Mouse (Mus musculus) liver, embryonic 14.5 days (tissue): Measurements from ENCODE around the gene Gm49630. TPM values are rescaled to one million over a fixed set of nuclear protein-coding genes. Genes with fewer than 3 reads are reported as not detected.
"Not testable (repeated sequence)": the region's sequence is repeated elsewhere in the genome, so short reads cannot be mapped to it uniquely, and the experiment has no call there.

Source experiments
- ATAC-seq: fragments of 200-750 bp; cut with Nextera tagmentation; 2 replicates; pipeline ENCODE4 v1.8.0; 2017; ENCODE audit warnings: moderate number of reproducible peaks, mild to moderate bottlenecking, moderate library complexity; ENCODE audit not compliant: insufficient read depth
- DNase-seq, 3 experiments: peaks; one replicate each; pipeline ENCODE4 v3.0.0-alpha.2; 2012 to 2013; ENCODE audit warnings: low read depth in 3 of 3, low spot score in 3 of 3
- H3K27ac ChIP-seq: fragments of 300-500 bp; sonication (generic); 2 replicates; pipeline ENCODE4 v1.5.1; 2014; ENCODE audit warnings: moderate library complexity, mild to moderate bottlenecking, control low read depth, inconsistent platforms
- H3K27me3 ChIP-seq: fragments of 300-500 bp; sonication (generic); 2 replicates; pipeline ENCODE4 v1.6.1; 2014; ENCODE audit warnings: mild to moderate bottlenecking, low read length, moderate library complexity; ENCODE audit not compliant: control insufficient read depth, insufficient read depth
- H3K36me3 ChIP-seq: fragments of 300-500 bp; sonication (generic); replicated peaks from 2 replicates; pipeline ENCODE4 v1.6.1; 2014; ENCODE audit warnings: low read depth; ENCODE audit not compliant: control insufficient read depth, insufficient read depth
- H3K4me1 ChIP-seq, 2 experiments: fragments of 200-500 bp in 1 of 2; fragments of 300-500 bp in 1 of 2; sonication (generic) in 1 of 2; replicated peaks; 2 replicates each; pipeline ENCODE4 v1.6.1; 2012 to 2014; ENCODE audit warnings: antibody characterized with exemption in 1 of 2, inconsistent platforms in 1 of 2, low read length in 1 of 2; ENCODE audit not compliant: control insufficient read depth in 2 of 2, insufficient read depth in 2 of 2
- H3K4me2 ChIP-seq: fragments of 300-500 bp; sonication (generic); 2 replicates; pipeline ENCODE4 v1.6.1; 2014; ENCODE audit warnings: low read depth, mild to moderate bottlenecking, control low read depth, moderate library complexity
- H3K4me3 ChIP-seq, 2 experiments: fragments of 200-500 bp in 1 of 2; fragments of 300-500 bp in 1 of 2; sonication (generic) in 1 of 2; 2 replicates each; pipeline ENCODE4 v1.5.1; 2012 to 2014; ENCODE audit warnings: low read depth in 2 of 2, low read length in 2 of 2, mild to moderate bottlenecking in 2 of 2, control low read depth in 1 of 2, inconsistent platforms in 1 of 2, moderate library complexity in 1 of 2; ENCODE audit not compliant: insufficient read depth in 1 of 2
- H3K9ac ChIP-seq: fragments of 300-500 bp; sonication (generic); replicated peaks from 2 replicates; pipeline ENCODE4 v1.6.1; 2014; ENCODE audit warnings: mild to moderate bottlenecking, control low read depth, moderate library complexity
- H3K9me3 ChIP-seq: fragments of 300-500 bp; sonication (generic); 2 replicates; pipeline ENCODE4 v1.6.1; 2016; ENCODE audit warnings: low read length, mixed read lengths; ENCODE audit not compliant: control insufficient read depth
- CTCF ChIP-seq: IDR thresholded peaks from 2 replicates; pipeline ENCODE4 v1.5.1; 2016; ENCODE audit warnings: antibody characterized with exemption, low read depth, control low read depth
- WGBS: fragments of 180-500 bp; shearing (Covaris S2); extraction: QIAGEN DNeasy Blood & Tissue Kit; methylation state at CpG from one replicate; pipeline ENCODE4 v1.1.7; 2014; ENCODE audit not compliant: insufficient replicate concordance; 5-methylcytosine and 5-hydroxymethylcytosine counted together
- polyA plus RNA-seq, 2 experiments: library from polyadenylated mRNA; depleted of rRNA in 1 of 2; stranded (reverse) in 1 of 2; unstranded in 1 of 2; fragments of >200 nt; fragmentation: Nextera tagmentation in 1 of 2; extraction: Ambion mirVana in 1 of 2; gene quantifications; 2 replicates each; pipeline versions ENCODE4 v1.2.1 to v1.2.3; 2012 to 2014

The Gm49630 gene
- polyA plus RNA-seq, 2 experiments: not detected

GRCm38 (mm10) chr17:7324346-7324745 is 47.4 kb downstream of the Gm49630 start, which contains the start of gene Tcp10a:
Gene Tcp10a (plus strand): TSS chr17:7324646.
- not testable (repeated sequence) for H3K27ac ChIP-seq, H3K4me1 ChIP-seq, ATAC-seq, H3K36me3 ChIP-seq, H3K9ac ChIP-seq, H3K4me2 ChIP-seq, H3K27me3 ChIP-seq, DNase-seq, H3K4me3 ChIP-seq, H3K9me3 ChIP-seq
- 57% methylated on average over 3 of the region's 5 CpGs for WGBS

GRCm38 (mm10) chr17:7319789-7320188 is 52.0 kb downstream of the Gm49630 start:
- not testable (repeated sequence) for H3K27ac ChIP-seq, H3K4me2 ChIP-seq, H3K27me3 ChIP-seq, H3K4me1 ChIP-seq, H3K9me3 ChIP-seq, ATAC-seq, H3K9ac ChIP-seq, H3K36me3 ChIP-seq, DNase-seq, H3K4me3 ChIP-seq
- 67% methylated on average over 6 of the region's 6 CpGs for WGBS

- H3K4me1 ChIP-seq, H3K4me3 ChIP-seq, H3K27me3 ChIP-seq, H3K9me3 ChIP-seq, H3K9ac ChIP-seq, H3K36me3 ChIP-seq, ATAC-seq, DNase-seq, H3K4me2 ChIP-seq, H3K27ac ChIP-seq: not testable (repeated sequence)
- 45% methylated on average over 5 of the region's 8 CpGs for WGBS
These were observed 55.9 kb downstream of the Gm49630 start for GRCm38 (mm10) chr17:7315693-7316382.

GRCm38 (mm10) chr17:7306278-7307196 is 65.2 kb downstream of the Gm49630 start:
- not testable (repeated sequence) for H3K27me3 ChIP-seq, H3K36me3 ChIP-seq, DNase-seq, H3K4me3 ChIP-seq, H3K9ac ChIP-seq, H3K4me1 ChIP-seq, H3K9me3 ChIP-seq, ATAC-seq, H3K4me2 ChIP-seq, H3K27ac ChIP-seq
- peak; percentile 52 for TF ChIP-seq CTCF
- WGBS: 50% methylated on average over 8 of the region's 8 CpGs

Other genes starting within 250 kb of the Gm49630 start
- 1.0 and 1.1 TPM in 2 replicates for gene Rps6ka2, start 201.9 kb downstream of the Gm49630 start, polyA plus RNA-seq (2012; rRNA removed)
- gene Rps6ka2, start 201.9 kb downstream of the Gm49630 start, polyA plus RNA-seq (2014; fragmentation: Nextera tagmentation; extraction: Ambion mirVana): 0.89 and 1.2 TPM in 2 replicates
- 0.02 TPM in 1 of 2 replicates, not detected in the other for gene Tcp10a, start 47.3 kb downstream of the Gm49630 start, polyA plus RNA-seq (2012; rRNA removed)
- not detected in 2 replicates for gene Tcp10a, start 47.3 kb downstream of the Gm49630 start, polyA plus RNA-seq (2014; fragmentation: Nextera tagmentation; extraction: Ambion mirVana)
- gene Ttll2, start 19.3 kb downstream of the Gm49630 start, polyA plus RNA-seq (2012; rRNA removed): 0.02 TPM in 1 of 2 replicates, not detected in the other
- gene Ttll2, start 19.3 kb downstream of the Gm49630 start, polyA plus RNA-seq (2014; fragmentation: Nextera tagmentation; extraction: Ambion mirVana): not detected in 2 replicates
- gene Unc93a2, start 13.5 kb upstream of the Gm49630 start, polyA plus RNA-seq (2012; rRNA removed): 0.31 TPM in 2 replicates
- gene Unc93a2, start 13.5 kb upstream of the Gm49630 start, polyA plus RNA-seq (2014; fragmentation: Nextera tagmentation; extraction: Ambion mirVana): 0.37 TPM in 2 replicates